Mouse (Mus musculus) embryonic fibroblast, embryonic 13.5 days (primary cell): Measurements from ENCODE around the gene Dnajc12.

ENCODE experiments used
- CTCF ChIP-seq: IDR thresholded peaks from 2 replicates; pipeline ENCODE4 v1.5.1; 2011; ENCODE audit warnings: mild to moderate bottlenecking, control low read depth, low read length, moderate library complexity, borderline replicate concordance; ENCODE audit not compliant: insufficient read depth
- POLR2A ChIP-seq: IDR thresholded peaks from 2 replicates; pipeline ENCODE4 v1.6.1; 2011; ENCODE audit warnings: low read depth, mild to moderate bottlenecking, control low read depth, low read length, moderate library complexity

DNA sequence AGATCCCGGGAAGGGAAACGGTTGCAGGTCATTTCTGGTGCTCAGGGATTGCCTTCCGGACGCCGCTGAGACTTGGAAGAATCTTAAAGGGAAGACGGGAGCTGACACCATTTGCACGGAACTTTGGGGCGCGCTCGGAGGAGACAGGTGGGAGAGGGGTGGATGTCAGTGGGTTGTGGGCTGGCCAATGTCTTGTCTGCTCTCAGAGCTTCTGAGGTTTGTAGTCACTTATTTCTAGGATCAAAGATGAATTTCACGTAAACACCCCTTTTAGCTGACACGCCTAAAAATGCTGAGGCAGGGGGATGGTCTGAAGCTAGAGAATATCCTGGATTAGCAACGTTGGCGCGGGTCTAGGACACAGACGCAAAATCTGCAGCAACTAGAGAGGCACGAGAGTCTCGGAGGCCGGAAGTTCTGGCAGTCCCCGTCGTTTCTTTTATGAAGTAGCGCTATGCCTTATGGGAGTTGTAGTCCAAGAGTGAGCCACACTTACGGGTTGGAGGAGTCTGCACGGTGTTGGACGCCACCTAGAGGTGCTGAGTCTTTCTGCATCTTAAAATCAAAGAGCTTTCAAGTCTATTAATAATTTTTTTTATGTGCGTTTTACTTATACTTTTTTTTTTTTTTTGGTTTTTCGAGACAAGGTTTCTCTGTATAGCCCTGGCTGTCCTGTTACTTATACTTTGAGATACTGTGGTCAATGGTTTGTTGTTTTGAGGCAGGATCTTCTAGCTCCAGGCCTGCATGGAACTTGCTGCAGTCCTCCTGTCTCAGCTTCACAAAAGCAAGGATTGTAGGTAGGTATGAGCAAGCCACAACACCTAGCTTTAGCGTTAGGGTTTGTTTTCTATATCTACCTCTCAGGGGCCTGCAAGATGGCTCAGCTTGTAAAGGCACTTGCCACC lies at the start of gene Dnajc12:
- TF ChIP-seq CTCF (peak; percentile 81; the same call in 1 of the 2 replicates), POLR2A (peak; percentile 89)
